Mouse (Mus musculus): ENCODE results near the gene Smg6. TPM values are rescaled to one million over a fixed set of nuclear protein-coding genes. Genes with fewer than 3 reads are reported as not detected.

The Smg6 gene
- 10 to 100 TPM; 16.7 to 22.8 (median 20.2) TPM for total RNA-seq (2022)

DNA sequence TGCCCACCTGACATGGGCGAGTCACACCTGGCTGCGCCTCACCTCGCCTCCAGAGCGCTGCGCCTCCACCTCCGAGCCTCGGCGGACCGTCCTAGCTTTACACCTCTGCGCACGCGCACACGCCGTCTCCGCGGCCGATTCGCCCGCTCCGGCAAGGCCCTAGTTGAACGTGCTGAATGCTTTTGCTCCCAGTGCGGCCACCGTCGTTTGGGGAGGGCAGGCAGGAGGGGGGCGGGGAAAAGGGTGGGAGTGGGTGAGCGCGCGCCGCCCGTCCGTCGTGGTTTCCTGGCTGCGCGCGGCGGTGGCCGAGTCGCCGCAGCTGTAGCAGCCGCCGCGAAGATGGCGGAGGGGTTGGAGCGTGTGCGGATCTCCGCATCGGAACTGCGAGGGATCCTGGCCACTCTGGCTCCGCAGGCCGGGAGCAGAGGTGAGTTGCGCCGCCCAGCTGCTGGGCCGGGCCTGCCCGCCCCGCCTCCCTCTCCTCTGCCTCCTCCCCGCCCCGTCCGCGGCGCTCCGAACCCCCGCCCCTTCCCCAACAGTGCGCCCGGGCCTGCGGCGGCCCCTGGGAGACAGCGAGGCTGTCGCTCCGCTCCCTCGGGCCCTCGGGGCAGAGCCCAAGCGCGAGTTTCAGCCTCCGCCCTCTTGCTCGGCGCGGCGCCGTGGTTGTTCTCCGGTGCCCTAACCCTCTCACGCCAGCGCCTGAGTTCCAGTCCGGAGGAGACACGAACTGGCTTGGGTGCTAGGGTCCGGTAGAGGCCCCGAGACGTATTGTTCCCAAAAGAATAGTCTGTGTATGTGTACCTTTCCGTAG lies at the start of gene Smg6, which contains the start of gene Srr:
Gene Smg6 (plus strand): TSS at position 247 of the 811 bp plus-strand sequence.
Gene Srr (minus strand): TSS at position 372 of the 811 bp plus-strand sequence.
- DNase-seq (ENCODE audit: low spot score), result peak; percentile 91

DNA sequence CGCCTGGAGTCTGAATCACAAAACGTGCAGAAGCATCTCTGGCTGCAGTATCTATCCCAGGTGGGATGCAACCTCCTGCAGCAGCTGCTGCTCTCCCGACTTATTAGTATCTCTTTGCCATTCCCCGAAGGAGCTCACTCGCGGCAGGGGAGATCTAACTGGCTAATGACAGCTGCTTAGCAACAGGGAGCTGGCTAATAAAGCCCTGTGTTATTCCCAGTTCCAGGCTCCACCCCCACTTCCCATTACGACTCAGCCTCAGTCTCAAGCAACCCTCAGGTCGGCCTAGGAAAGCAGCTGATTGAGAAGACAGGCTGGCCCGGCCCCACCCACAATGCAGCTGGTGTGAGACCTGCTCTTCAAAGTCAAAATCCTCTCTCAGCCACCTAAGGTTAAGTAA lies 48.8 kb upstream of the Smg6 start:
- peak; percentile 62 for DNase-seq (ENCODE audit: low spot score)

DNA sequence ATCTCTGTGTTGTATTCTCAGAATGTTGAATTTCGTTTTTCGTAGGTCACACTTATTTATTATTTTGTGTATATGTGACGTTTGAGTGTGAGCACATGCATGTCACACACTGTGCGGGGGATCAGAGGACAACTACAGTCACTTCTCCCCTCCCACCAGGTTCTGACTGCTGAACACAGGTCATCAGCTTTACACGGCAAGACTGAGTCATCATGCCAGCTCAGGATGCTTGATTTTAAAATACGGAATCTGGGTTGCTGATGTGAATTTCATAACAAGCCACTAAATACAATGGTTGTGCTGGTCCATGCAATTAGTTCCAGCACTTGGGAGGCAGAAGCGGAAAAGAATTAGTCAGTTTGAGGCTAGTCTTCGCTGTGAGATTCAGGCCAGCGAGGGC lies 44.6 kb upstream of the Smg6 start:
- DNase-seq (ENCODE audit: low spot score), result no peak

DNA sequence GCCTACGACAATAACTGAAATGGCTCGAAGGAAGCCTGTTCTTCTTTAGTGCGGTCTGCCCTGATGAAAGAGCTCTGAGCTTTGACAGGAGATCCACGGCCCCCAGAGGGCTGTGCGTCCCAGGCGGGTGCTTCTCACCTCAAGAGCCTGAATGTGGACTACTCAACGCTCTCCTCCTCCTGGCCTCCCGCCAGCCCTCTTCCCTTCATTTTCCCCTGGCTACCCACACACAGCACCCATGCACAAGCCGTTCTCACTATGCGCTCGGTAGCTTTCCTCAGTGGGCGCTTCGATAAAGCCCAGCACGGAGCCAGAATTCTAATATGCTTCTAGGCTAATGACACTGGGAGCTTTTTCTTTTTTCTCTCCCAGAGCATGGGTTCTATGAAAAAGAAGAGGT lies 43.6 kb upstream of the Smg6 start:
- DNase-seq (ENCODE audit: low spot score), result no peak

DNA sequence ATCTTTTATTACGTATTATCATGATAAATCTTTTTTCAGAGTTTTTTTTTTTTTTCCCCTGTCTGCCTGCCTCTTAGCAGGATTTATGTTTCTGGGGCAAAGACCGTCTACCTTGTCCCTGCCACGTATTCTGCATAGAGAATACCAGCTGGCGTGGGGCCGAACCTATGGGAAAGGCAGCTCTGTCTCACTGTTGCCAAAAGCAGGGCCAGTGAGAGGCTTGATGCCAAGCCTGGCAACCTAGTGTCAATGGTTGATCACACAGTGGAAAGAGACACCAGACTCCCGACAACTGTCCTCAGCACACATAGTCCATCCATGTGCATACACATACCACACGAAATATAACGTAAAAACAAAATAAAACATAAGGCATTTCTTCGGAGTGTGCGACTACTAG lies 42.5 kb upstream of the Smg6 start:
- DNase-seq (ENCODE audit: low spot score), result no peak

DNA sequence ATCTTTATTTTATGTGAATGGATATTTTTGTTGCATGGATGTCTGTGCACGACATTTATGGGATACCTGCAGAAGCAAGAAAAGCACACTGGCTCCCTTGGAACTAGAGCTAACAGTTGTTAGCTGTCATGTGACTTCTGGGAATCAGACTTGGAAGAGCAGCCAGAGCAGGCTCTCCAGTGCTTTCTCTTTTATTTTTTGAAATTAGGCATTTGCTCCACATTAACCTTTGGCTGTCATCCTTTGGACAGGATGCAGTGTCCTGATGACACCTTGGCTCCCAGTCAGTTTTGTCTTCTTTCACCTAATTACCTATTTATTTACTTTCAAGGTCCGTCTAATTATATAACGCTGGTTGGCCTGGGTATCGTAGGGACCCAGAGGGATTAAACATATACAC lies 31.0 kb upstream of the Smg6 start:
- no peak for DNase-seq (ENCODE audit: low spot score)

DNA sequence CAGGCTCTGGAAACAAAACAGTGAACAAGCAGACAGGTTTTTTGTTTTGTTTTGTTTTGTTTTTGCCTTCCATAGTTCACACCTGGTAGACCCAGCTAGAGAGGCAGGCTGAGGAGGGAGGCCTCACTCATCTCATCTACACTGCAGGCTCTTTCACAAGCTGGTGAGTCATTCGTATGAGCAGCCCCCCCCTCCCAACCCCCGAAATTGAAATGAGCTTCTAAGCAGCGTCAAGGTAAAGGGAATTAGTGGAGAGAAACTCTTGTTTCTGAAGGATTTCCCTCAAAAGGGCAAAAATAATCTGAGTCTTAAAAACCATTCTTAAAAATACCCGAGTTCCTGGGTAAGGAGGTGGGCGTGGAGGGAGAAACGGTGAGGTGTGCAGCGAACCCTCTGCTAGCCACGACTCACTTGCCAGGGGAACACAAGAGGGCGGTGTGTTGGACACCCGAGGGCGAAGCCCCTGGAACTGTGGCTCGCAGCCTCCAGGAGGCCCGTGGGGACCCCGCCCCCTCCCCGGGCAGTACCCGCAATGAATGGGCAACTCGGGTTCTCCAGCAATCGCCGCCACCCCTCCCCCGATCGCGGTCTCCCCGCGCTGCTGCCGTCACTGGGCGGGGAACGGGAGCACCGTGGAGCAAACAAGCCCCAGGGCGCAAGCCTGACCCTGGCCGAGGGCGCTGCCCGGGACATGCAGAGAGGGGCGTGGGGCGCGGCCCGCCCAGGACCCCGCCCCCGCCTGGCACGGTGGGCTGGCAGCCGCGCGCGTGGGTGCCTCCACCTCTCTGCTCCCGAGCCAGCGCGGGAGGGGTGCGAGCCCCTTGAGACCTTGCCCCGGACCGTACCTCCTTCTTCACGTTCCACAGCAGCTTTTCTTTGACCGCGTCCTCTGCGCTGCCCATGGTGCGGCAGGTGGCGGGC lies 29.4 kb upstream of the Smg6 start:
- peak; percentile 35 for DNase-seq (ENCODE audit: low spot score)

DNA sequence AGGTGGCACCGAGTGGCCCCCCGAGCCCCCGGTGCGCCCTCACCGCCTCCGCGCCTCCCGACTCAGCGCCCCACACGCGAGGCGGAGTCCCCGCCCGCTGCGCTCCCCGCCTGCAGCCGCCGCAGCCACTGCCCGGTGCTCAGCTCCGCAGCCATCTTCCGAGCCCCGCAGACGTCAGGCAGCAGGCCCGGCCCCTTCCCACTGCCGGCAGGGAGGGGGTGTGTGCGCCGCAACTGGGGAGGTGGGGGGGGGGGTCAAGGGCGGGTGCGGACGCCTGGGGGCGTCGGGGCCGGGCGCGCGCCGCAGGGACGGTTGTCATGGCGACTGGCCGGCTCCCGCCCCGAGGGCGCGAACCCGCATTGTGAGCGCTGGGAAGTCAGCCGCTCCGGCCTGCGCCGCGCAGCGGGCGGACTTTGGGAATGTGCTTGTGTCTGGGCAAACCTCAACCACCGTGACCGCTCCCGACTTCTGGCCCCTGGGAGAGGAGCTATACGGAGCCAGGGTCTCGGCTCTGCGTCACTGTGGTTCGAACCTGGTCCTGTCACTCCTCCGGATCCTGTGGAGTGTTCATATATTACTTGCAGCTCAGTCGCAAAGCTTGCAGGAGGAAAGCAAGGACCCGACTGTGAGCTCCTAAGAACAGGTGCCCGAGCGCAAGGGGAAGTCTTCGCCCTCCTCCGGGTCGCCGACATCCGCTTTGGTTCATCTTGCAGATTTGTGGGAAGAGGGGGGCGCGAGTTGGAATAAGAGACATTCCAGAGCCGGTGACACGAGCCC lies 28.5 kb upstream of the Smg6 start, which contains the start of gene Sgsm2:
Gene Sgsm2 (minus strand): TSS at position 160 of the 777 bp plus-strand sequence.
- DNase-seq (ENCODE audit: low spot score), result peak; percentile 34

DNA sequence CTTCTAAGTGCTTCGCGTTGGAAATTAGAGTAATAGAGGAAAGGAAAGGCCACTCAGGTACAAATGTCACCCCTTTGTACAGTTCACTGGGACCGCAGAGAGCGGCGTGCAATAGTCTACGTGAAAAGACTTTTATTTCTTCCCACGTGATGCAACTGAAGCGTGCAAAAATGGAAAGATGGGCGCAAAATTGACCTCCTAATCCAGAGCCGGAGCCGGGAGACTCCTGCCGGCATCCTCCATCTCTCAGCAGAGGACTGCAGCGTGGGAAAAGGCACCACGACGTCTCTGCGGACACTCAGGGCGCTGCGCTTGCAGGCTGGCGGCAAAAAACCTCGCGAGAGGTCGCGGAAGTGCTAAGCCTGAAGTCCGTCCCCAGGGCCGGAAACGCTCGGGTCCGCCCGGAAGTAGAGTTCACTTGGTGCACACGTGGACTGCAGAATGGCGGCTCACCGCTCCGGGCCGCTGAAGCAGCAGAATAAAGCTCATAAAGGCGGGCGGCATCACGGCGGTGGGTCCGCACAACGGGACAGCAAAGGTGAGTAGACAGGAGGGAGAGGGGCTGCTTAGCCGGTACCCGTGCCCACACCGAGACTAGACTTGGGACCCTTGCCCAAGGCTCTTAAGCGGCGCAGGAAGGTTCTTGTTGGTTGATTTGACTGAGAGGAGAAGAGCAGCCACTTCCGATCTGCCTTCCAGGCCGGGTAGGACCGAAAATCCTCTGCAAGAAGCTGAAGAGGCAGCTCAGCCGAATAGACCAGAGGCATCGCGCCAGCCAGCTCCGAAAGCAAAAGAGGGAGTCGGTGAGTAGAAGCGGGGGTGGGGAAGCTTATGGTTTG lies 27.7 kb upstream of the Smg6 start, which contains the start of gene Tsr1:
Gene Tsr1 (plus strand): TSS at position 394 of the 839 bp plus-strand sequence.
- DNase-seq (ENCODE audit: low spot score), result peak; percentile 83

DNA sequence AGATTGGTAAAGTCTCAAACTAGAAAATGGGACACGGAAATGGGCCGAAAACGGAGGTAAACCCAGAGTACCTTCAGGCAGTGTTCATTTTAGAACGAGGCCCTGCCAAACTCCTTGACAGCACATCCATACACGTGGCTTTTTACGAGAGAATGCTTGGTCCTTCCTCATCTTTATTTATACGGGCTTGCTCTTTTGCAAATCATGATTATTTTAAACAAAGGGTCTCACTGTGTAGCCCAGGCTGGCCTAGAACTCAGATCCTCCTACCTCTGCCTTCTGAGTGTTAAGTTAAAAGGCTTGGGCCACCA lies 27.2 kb upstream of the Smg6 start:
- no peak for DNase-seq (ENCODE audit: low spot score)

DNA sequence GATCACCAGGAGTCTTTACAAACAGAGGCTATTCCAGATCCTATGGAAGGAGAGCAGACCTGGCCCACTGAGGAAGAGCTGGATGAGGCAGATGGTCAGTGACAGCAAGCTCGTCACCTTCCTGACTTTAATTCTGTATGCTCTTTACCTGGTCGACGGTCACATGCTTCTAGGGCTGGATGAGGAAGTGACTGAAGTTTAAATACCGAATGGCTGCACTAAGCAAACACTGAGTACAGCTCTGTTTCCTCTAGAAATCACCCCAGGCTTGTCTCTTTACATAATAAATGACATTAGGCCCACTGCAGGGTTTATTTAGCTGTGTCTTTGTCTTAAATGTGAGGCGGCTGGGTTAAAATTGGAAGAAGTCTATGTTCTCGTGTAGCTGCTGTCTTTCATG lies 24.1 kb upstream of the Smg6 start:
- no peak for DNase-seq (ENCODE audit: low spot score)

DNA sequence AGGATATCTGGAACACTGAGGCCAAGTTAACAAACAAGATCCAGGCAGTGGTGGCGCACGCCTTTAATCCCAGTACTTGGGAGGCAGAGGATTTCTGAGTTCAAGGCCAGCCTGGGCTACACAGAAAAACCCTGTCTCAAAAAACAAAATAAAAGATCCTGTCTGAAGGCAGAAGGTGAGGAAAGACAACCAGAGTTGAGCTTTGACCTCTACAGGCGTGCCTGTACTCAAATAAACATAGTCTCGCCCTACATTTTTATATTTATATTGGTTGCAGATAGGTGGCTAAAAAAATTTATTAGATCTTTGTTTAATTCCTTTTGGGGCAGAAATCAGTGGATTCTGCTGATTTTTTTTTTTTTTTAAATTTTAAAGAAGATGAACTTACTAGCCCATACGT lies 23.2 kb upstream of the Smg6 start:
- DNase-seq (ENCODE audit: low spot score), result no peak

DNA sequence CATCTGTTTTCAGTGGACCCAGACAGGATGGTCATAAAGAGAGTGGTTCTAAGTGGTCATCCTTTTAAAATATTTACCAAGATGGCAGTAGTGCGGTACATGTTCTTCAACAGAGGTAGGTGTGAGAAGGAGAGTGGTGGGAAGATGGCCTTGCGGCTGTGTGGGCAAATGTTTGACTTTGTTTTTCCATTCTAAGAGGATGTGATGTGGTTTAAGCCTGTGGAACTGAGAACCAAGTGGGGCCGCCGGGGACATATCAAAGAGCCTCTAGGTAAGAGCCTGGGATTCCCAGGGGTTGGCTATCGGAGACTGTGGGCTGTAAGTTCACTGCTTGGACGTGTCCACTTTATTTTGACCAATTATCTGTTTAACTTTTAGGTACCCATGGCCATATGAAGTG lies 17.8 kb upstream of the Smg6 start:
- DNase-seq (ENCODE audit: low spot score), result no peak

DNA sequence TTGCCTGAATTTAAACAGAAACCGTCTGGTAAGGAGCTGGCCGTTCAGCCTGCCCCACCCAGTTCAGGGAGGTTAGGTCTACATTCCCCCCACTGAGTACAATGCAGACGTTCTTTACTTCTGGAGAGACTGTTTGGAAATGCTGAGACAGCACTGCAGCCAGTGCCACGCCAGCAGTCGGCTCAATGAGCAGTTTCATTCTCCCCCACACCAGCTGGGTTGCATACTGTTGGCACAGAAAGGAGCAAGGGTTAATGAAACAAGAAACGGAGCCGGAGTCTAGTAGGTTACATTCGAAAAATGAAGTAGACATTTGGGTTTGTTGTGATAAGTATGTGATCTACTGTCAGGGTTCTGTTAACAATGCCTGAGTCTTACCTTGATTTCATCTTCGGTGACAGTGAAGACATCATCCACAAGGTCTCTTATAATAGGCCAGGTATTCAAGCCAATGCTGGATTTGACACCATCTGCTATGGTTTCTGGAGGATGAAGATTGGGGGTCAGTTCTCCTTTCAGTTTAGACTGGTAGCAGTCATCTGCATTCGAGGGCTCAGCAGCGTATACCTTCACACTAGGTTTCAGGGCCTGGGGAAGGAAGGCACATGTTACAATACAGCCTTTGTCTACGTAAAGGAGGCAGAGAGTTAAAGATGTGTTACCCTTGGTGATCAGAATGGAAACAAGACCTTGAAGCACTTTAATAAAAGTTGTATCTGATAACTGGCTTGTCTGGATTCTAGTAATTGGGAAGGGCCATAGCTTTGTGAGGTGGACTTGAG lies 16.8 kb upstream of the Smg6 start:
- no peak for DNase-seq (ENCODE audit: low spot score)

DNA sequence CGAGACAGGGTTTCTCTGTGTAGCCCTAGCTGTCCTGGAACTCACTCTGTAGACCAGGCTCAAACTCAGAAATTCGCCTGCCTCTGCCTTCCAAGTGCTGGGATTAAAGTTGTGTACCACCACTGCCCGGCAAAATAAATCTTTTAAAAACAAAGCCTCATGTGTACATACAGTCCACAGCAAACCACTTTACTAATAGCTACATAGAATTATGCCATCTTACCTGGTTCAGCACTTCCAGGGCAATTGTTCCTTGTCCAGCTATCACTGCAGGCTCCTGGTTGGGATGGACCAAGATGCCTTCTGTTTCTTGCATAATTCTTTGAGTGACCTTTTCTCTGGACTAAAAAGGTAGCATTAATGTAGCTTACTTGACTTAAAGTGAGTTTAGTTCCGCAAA lies 15.6 kb upstream of the Smg6 start:
- no peak for DNase-seq (ENCODE audit: low spot score)

DNA sequence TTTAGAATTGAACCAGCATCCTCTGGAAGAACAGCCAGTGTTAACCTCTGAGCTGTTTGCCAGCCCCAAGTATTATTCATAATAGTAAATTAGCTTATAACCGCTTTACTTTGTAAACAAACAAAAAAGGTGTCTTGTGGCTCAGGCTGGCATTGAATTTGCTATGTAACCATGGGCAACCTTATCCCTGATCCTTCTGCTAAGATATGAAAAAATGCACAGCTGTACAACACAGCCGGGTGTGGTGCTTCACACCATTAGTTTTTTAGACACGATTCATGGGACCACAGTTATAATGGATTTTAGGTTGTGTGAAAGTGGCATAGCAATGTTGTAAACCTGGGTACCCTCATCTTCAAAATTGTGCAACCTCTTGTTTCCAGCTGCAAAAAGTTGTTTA lies 13.1 kb upstream of the Smg6 start:
- DNase-seq (ENCODE audit: low spot score), result no peak

DNA sequence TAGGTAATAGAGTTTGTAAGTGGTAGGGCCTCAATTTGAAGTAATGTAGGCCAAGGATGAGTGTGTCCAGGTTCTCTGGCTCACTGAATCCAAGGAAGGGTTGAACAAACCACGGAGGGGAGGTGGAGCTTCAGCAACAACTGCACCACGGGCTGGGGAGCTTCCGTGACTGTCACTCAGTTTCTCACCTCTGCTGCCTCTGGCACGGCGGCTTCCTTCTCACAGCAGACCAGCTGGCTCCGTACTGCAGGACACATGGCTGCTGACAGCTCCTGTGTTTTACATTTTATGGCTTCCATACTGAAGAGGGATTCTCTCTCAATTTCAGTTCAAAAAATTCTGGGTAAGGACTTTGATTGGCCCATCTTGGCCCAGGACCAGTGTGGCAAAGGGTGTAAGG lies 6.4 kb upstream of the Smg6 start:
- no peak for DNase-seq (ENCODE audit: low spot score)

DNA sequence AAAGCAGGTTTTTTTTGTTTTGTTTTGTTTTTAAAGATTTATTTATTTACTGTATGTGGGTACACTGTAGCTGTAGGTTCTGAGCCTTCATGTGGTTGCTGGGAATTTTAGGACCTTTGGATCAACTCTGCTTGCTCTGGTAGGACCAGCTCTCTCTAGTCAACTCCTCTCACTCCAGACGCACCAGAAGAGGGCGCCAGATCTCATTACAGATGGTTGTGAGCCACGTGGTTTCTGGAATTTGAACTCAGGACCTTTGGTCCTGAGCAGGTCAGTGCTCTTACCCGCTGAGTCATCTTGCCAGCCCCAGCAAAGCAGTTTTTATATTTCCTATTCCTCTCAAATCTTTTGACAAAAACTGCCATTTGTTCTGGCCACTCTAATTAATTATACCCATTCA lies 1.5 kb upstream of the Smg6 start:
- no peak for DNase-seq (ENCODE audit: low spot score)

DNA sequence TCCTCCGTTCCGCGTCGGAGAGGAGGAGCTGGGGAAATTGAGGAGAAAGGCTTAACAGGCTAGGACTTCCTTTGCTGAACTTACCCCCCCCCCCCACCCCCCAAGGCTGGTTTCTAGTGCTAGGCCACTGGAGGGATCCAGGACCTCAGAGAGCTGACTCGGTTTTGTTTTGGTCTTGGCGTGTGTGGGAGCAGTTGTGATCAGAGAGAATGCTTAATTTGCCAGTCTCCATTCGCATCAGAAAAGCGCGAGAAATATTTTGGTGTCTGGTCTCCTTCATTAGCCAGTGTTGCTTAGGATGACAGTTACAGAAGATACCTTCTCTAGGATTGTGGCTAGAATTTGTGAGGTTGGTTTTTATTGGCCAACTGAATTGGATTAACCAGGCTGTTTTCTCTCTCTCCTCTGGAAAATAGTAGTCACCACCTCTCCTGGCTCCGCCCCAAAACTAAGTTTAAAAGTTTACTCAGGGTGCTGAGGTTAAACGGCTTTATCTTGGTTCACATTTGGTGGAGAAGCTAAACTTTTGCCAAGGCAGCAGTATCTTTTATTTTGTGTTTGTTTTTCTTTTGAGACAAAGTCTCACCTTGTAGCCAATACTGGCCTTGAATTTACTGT lies 874 bp downstream of the Smg6 start:
- peak; percentile 57 for DNase-seq (ENCODE audit: low spot score)

DNA sequence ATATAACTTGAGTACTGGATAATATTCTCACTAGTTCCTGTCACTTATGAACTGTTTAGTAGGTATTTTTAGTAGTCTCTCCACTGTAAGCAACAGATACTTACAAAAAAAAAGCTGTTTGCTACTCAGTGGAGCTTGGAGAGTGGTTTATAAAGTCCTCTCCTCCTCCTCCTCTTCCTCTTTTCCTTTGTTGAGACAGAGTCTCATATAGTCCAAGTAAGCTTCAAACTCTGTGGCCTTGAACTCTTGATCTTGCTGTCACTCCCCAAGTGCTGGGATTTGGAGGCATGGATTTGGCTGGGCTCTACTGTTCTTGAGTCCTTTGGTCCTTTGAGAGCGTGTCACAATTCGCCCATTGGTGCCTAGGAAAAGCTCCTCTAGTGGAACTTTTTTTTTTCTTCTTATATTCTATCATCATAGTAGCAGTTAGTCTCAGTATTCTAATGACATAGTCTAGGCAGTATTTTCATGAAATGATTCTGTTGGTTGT lies 1.7 kb downstream of the Smg6 start:
- no peak for DNase-seq (ENCODE audit: low spot score)
